Comparison of ENCODE assay signal across 9 mouse cellular contexts in genomic region chr1:162879595-162880369, GRCm38 (mm10). TPM values are rescaled to one million over a fixed set of nuclear protein-coding genes. Genes with fewer than 3 reads are reported as not detected.
DNase-seq lines count a peak whose midpoint lies in the region; ATAC-seq and TF ChIP-seq lines count a peak whose summit lies in the region.
"Had no signal": no experiment of that assay in that cellular context is flagged by ENCODE, and none has a peak within 500 bp of the region (broad histone marks: within the 10 kb centered on the region; RNA-seq: fewer than 3 reads in every experiment).

No protein-coding gene starts in this region.

- 61% methylated on average over 11 of the region's 11 CpGs for WGBS in limb, embryonic 10.5 days

- no peak overlapping the region for H3K4me3 ChIP-seq in MEL (ENCODE audit: control insufficient read depth in 1 of 2, insufficient read depth in 1 of 2, low read depth in 2 of 2, low read length in 2 of 2)
- H3K4me3 ChIP-seq in brown adipose tissue, adult 24 weeks (ENCODE audit: insufficient read depth, low read depth, low read length) = peak overlapping the region; percentile 11; the same call in 1 of the 2 replicates
- H3K4me3 ChIP-seq in limb, embryonic 10.5 days = no peak overlapping the region
- H3K4me3 ChIP-seq: megakaryocyte, embryonic 14.5 days had no signal

- no peaks in the 10 kb centered on the region for H3K4me1 ChIP-seq in MEL (ENCODE audit: control insufficient read depth in 1 of 2, insufficient read depth in 2 of 2, low read length in 2 of 2)
- peaks cover 13% of the 10 kb centered on the region for H3K4me1 ChIP-seq in brown adipose tissue, adult 24 weeks (ENCODE audit: control insufficient read depth, insufficient read depth, insufficient read length, low read length)
- H3K4me1 ChIP-seq in limb, embryonic 10.5 days = peaks cover 3% of the 10 kb centered on the region; the same call in 1 of the 2 replicates
- H3K4me1 ChIP-seq: megakaryocyte, embryonic 14.5 days had no signal

- ATAC-seq in monocyte, adult 5-6 weeks (replicated peaks; ENCODE audit: insufficient number of reproducible peaks, low FRiP score, low TSS enrichment, poor library complexity, severe bottlenecking) = no peak

- TF ChIP-seq CTCF in MEL (IDR thresholded peaks at IDR 0.05 in 2 of 3, conservative IDR thresholded peaks at IDR 0.05 in 1 of 3; ENCODE audit: control insufficient read depth in 1 of 3, insufficient read depth in 1 of 3, low read depth in 2 of 3, low read length in 3 of 3, poor library complexity in 1 of 3, severe bottlenecking in 1 of 3) = peak; percentile 33 to 70 (median 61)

- TF ChIP-seq POLR2A in MEL (IDR thresholded peaks at IDR 0.05; ENCODE audit: control insufficient read depth in 1 of 2, insufficient read depth in 1 of 2, low read depth in 1 of 2, low read length in 2 of 2, poor library complexity in 1 of 2) = no peak

- peak; percentile 22 to 51 for DNase-seq in layer of hippocampus, adult 18-20 months (ENCODE audit: low spot score in 2 of 2)
- no peak for DNase-seq in layer of hippocampus, adult 9-11 months
- DNase-seq in MEL (ENCODE audit: low read depth, low spot score) = peak; percentile 44
- peak; percentile 72 for DNase-seq in heart, adult 8-10 months (ENCODE audit: low spot score)
- DNase-seq in limb, embryonic 10.5 days (ENCODE audit: low spot score) = peak; percentile 69
- peak; percentile 67 for DNase-seq in retina, embryonic 14.5 days (ENCODE audit: low spot score)

- TF ChIP-seq RAD21 in MEL (IDR thresholded peaks at IDR 0.05; ENCODE audit: low read depth, low read length) = peak; percentile 44

- no peak for TF ChIP-seq EP300 in MEL (IDR thresholded peaks at IDR 0.05; ENCODE audit: low read depth in 1 of 2, low read length in 2 of 2)

- no peaks in the 10 kb centered on the region for H3K79me2 ChIP-seq in MEL (ENCODE audit: control insufficient read depth, insufficient read depth, low read length, poor library complexity)

- no peaks in the 10 kb centered on the region for H3K36me3 ChIP-seq in MEL (ENCODE audit: control insufficient read depth in 1 of 2, insufficient read depth in 2 of 2, low read length in 2 of 2)
- H3K36me3 ChIP-seq in limb, embryonic 10.5 days = no peaks in the 10 kb centered on the region

- H3K27ac ChIP-seq in MEL (ENCODE audit: control insufficient read depth, low read depth, low read length) = no peak overlapping the region
- peak overlapping the region; percentile 72 for H3K27ac ChIP-seq in brown adipose tissue, adult 24 weeks (replicated peaks; ENCODE audit: low read depth, low read length)
- H3K27ac ChIP-seq in limb, embryonic 10.5 days = no peak overlapping the region

- H3K9me3 ChIP-seq in MEL (replicated peaks; ENCODE audit: insufficient read depth, low read length) = no peaks in the 10 kb centered on the region
- H3K9me3 ChIP-seq in limb, embryonic 10.5 days (replicated peaks) = no peaks in the 10 kb centered on the region
- H3K9me3 ChIP-seq: megakaryocyte, embryonic 14.5 days had no signal

- no peaks in the 10 kb centered on the region for H3K27me3 ChIP-seq in MEL (ENCODE audit: control insufficient read depth in 1 of 2, insufficient read depth in 2 of 2, low read length in 2 of 2)
- H3K27me3 ChIP-seq in limb, embryonic 10.5 days (ENCODE audit: low read depth, poor library complexity, severe bottlenecking) = no peaks in the 10 kb centered on the region
- H3K27me3 ChIP-seq: megakaryocyte, embryonic 14.5 days had no signal

- no peak overlapping the region for H3K9ac ChIP-seq in MEL (ENCODE audit: control insufficient read depth, low read depth, low read length, poor library complexity, severe bottlenecking)

TF ChIP-seq in MEL, 35 proteins besides CTCF, POLR2A, EP300 and RAD21:
- TF ChIP-seq NRF1 (IDR thresholded peaks at IDR 0.05; ENCODE audit: insufficient read depth, low read depth, low read length, poor library complexity, severe bottlenecking) (no peak), ZNF384 (IDR thresholded peaks at IDR 0.05; ENCODE audit: low read depth, low read length) (no peak), JUND (IDR thresholded peaks at IDR 0.05; ENCODE audit: low read depth, low read length) (no peak), TCF12 (IDR thresholded peaks at IDR 0.05; ENCODE audit: low read depth, low read length) (no peak), ZC3H11A (IDR thresholded peaks at IDR 0.05; ENCODE audit: low read depth, low read length) (0 out of 2 replicates have a peak, but pooled peaks have one; percentile 11), POLR2AphosphoS5 (IDR thresholded peaks at IDR 0.05; ENCODE audit: borderline replicate concordance, low read depth, low read length) (no peak), CHD1 (IDR thresholded peaks at IDR 0.05; ENCODE audit: low read depth, low read length) (no peak), GATA1 (IDR thresholded peaks at IDR 0.05; ENCODE audit: low read depth, low read length) (no peak), SMC3 (IDR thresholded peaks at IDR 0.05; ENCODE audit: low read depth, low read length) (peak; percentile 60), ELF1 (IDR thresholded peaks at IDR 0.05; ENCODE audit: low read depth, low read length) (no peak), SIN3A (IDR thresholded peaks at IDR 0.05; ENCODE audit: low read length) (no peak)

RNA-seq across cellular contexts. Expression of gene Fmo1, which starts 13.4 kb away (rescaled TPM):
- 1 to 10 TPM; 7.3 to 8.6 TPM for total RNA-seq in layer of hippocampus, adult 18-20 months (2021)
- total RNA-seq in MEL (2012; rRNA removed) = 1.8 and 1.9 TPM in 2 replicates
- not detected for polyA plus RNA-seq in MEL (2012; ENCODE audit: insufficient read depth in 1 of 2, insufficient read length in 2 of 2, low read depth in 1 of 2, low replicate concordance in 2 of 2, missing spikeins in 1 of 2)
- 519 and 719 TPM in 2 replicates for polyA plus RNA-seq in brown adipose tissue, adult 24 weeks (2012; ENCODE audit: insufficient read depth, insufficient read length, missing spikeins)
- 10 to 100 TPM; 31.3 to 36.7 (median 35.1) TPM for total RNA-seq in heart, adult 8-10 months (2022)
- polyA plus RNA-seq in limb, embryonic 10.5 days (2016; fragmentation: Nextera tagmentation; extraction: Ambion mirVana) = 1.6 and 2.1 TPM in 2 replicates
- not detected in 3 replicates for total RNA-seq in monocyte, adult 5-6 weeks (2017)

RNA-seq across cellular contexts. Expression of gene Fmo2, which starts 18.7 kb away (rescaled TPM):
- 1 to 10 TPM; 3.2 to 5.5 TPM for total RNA-seq in layer of hippocampus, adult 18-20 months (2021)
- total RNA-seq in MEL (2012; rRNA removed) = not detected in 2 replicates
- polyA plus RNA-seq in MEL (2012; ENCODE audit: insufficient read depth in 1 of 2, insufficient read length in 2 of 2, low read depth in 1 of 2, low replicate concordance in 2 of 2, missing spikeins in 1 of 2) = not detected
- 9.7 and 11.8 TPM in 2 replicates for polyA plus RNA-seq in brown adipose tissue, adult 24 weeks (2012; ENCODE audit: insufficient read depth, insufficient read length, missing spikeins)
- 10 to 100 TPM; 39.6 to 65.4 (median 54.4) TPM for total RNA-seq in heart, adult 8-10 months (2022)
- polyA plus RNA-seq in limb, embryonic 10.5 days (2016; fragmentation: Nextera tagmentation; extraction: Ambion mirVana) = 0.08 TPM in 1 of 2 replicates, not detected in the other
- total RNA-seq in monocyte, adult 5-6 weeks (2017) = not detected in 3 replicates

RNA-seq across cellular contexts. Expression of gene Fmo6, which starts 57.5 kb away (rescaled TPM):
- total RNA-seq in layer of hippocampus, adult 18-20 months (2021) = not detected
- not detected in 2 replicates for total RNA-seq in MEL (2012; rRNA removed)
- not detected for polyA plus RNA-seq in MEL (2012; ENCODE audit: insufficient read depth in 1 of 2, insufficient read length in 2 of 2, low read depth in 1 of 2, low replicate concordance in 2 of 2, missing spikeins in 1 of 2)
- polyA plus RNA-seq in brown adipose tissue, adult 24 weeks (2012; ENCODE audit: insufficient read depth, insufficient read length, missing spikeins) = not detected in 2 replicates
- total RNA-seq in heart, adult 8-10 months (2022) = not detected
- not detected in 2 replicates for polyA plus RNA-seq in limb, embryonic 10.5 days (2016; fragmentation: Nextera tagmentation; extraction: Ambion mirVana)
- not detected in 3 replicates for total RNA-seq in monocyte, adult 5-6 weeks (2017)

Comparison
In these comparisons a context has a peak if more than half of its experiments do, and no peak if none do; other contexts are left out.
1. RNA of gene Fmo2, which starts 18.7 kb away (total RNA-seq): 39.6 to 65.4 TPM in heart, adult 8-10 months; 3.2 to 5.5 TPM in layer of hippocampus, adult 18-20 months, not detected in MEL and not detected in monocyte, adult 5-6 weeks; every median in the first group is over 4 times any median in the second.